Mouse (Mus musculus): ENCODE results near the gene Ccdc141. TPM values are rescaled to one million over a fixed set of nuclear protein-coding genes. Genes with fewer than 3 reads are reported as not detected.

The Ccdc141 gene
- polyA plus RNA-seq (2015; fragmentation: Nextera tagmentation; extraction: Ambion mirVana), result 139 and 153 TPM in 2 replicates

GRCm38 (mm10) chr2:77170633-77171105 lies at the start of gene Ccdc141:
Ccdc141 (minus strand) TSS chr2:77170636.
- H3K27ac ChIP-seq (ENCODE audit: low read length), result peak within 1 kb of the TSS; percentile 98
- H3K9ac ChIP-seq (ENCODE audit: low read length), result peak within 1 kb of the TSS; percentile 81
- peaks cover 47% of the 10 kb centered on the region for H3K4me1 ChIP-seq (ENCODE audit: control insufficient read depth, insufficient read depth, low read length)
- peak within 1 kb of the TSS; percentile 71 for H3K4me3 ChIP-seq (ENCODE audit: low read length)
- H3K27me3 ChIP-seq (ENCODE audit: control insufficient read depth, insufficient read depth, low read length), result no peaks in the 10 kb centered on the region
- H3K9me3 ChIP-seq (replicated peaks; ENCODE audit: control insufficient read depth, low read length), result no peaks in the 10 kb centered on the region
- H3K36me3 ChIP-seq (ENCODE audit: control insufficient read depth, insufficient read depth), result peaks cover 5% of the 10 kb centered on the region; the same call in 1 of the 2 replicates
- H3K4me2 ChIP-seq (ENCODE audit: low read depth, low read length), result peak within 1 kb of the TSS; percentile 69
- 5% methylated on average over 4 of the region's 6 CpGs for WGBS
- ATAC-seq (replicated peaks; ENCODE audit: extremely low read depth, insufficient read depth, low FRiP score), result no peak

DNA sequence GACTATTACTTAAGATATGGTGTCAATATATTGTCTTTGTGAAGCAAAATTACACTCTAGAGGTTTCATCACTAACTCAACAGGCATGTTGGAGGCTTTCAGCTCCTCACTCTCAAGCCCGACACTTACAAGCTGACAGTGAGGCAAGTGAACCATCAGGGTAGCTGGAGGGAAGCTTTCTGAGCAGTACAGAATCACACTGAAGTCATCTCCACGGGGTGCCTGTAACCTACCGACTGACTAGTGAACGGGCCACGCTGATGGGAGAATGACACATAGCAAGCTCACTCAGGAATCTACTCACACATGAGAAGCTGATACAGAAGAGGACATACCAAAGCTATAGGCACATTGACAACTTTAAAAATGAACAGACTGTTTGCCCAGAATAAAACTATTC lies 42.4 kb upstream of the Ccdc141 start:
- no peak overlapping the region for H3K9ac ChIP-seq (ENCODE audit: low read length)
- no peak for ATAC-seq (replicated peaks; ENCODE audit: extremely low read depth, insufficient read depth, low FRiP score)
- H3K4me3 ChIP-seq (ENCODE audit: low read length), result no peak overlapping the region
- 45% methylated on average over 5 of the region's 5 CpGs for WGBS
- no peaks in the 10 kb centered on the region; the same call in 1 of the 2 replicates for H3K36me3 ChIP-seq (ENCODE audit: control insufficient read depth, insufficient read depth)
- peaks cover 12% of the 10 kb centered on the region for H3K4me1 ChIP-seq (ENCODE audit: control insufficient read depth, insufficient read depth, low read length)
- H3K27ac ChIP-seq (ENCODE audit: low read length), result no peak overlapping the region
- no peak overlapping the region for H3K4me2 ChIP-seq (ENCODE audit: low read depth, low read length)
- no peaks in the 10 kb centered on the region for H3K27me3 ChIP-seq (ENCODE audit: control insufficient read depth, insufficient read depth, low read length)
- no peaks in the 10 kb centered on the region for H3K9me3 ChIP-seq (replicated peaks; ENCODE audit: control insufficient read depth, low read length)

DNA sequence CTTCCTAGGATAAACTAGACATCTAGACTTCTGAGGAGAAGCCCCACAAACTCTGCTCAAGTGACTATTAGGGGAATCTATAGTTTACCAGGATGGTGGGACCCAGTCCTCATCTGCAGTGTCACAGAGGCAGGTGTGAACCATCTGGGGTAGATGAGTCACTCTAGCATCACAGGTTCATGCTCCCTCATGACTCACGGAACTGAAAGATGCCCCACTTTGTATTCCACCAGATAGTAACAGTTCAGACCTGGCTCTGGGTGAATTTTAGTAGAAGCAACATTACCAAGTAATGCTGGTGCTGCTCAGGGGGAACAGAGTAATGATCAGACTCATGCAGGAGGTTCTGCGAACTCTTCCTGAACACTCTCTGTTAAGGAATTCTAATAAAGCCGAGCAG lies 36.5 kb upstream of the Ccdc141 start:
- Histone ChIP-seq H3K9me3 (replicated peaks; ENCODE audit: control insufficient read depth, low read length) (no peaks in the 10 kb centered on the region), H3K4me3 (ENCODE audit: low read length) (no peak overlapping the region), H3K36me3 (ENCODE audit: control insufficient read depth, insufficient read depth) (no peaks in the 10 kb centered on the region), H3K4me2 (ENCODE audit: low read depth, low read length) (no peak overlapping the region), H3K4me1 (ENCODE audit: control insufficient read depth, insufficient read depth, low read length) (peaks cover 8% of the 10 kb centered on the region), H3K9ac (ENCODE audit: low read length) (no peak overlapping the region), H3K27me3 (ENCODE audit: control insufficient read depth, insufficient read depth, low read length) (no peaks in the 10 kb centered on the region), H3K27ac (ENCODE audit: low read length) (no peak overlapping the region)
- 87% methylated on average over 3 of the region's 3 CpGs for WGBS
- ATAC-seq (replicated peaks; ENCODE audit: extremely low read depth, insufficient read depth, low FRiP score), result no peak

GRCm38 (mm10) chr2:77203916-77204315 lies 33.5 kb upstream of the Ccdc141 start:
- H3K4me2 ChIP-seq (ENCODE audit: low read depth, low read length), result no peak overlapping the region
- H3K9me3 ChIP-seq (replicated peaks; ENCODE audit: control insufficient read depth, low read length), result no peaks in the 10 kb centered on the region
- ATAC-seq (replicated peaks; ENCODE audit: extremely low read depth, insufficient read depth, low FRiP score), result no peak
- H3K27me3 ChIP-seq (ENCODE audit: control insufficient read depth, insufficient read depth, low read length), result no peaks in the 10 kb centered on the region
- no peak overlapping the region for H3K4me3 ChIP-seq (ENCODE audit: low read length)
- no peaks in the 10 kb centered on the region for H3K36me3 ChIP-seq (ENCODE audit: control insufficient read depth, insufficient read depth)
- H3K27ac ChIP-seq (ENCODE audit: low read length), result no peak overlapping the region
- WGBS, result 29% methylated on average over 2 of the region's 2 CpGs
- H3K9ac ChIP-seq (ENCODE audit: low read length), result no peak overlapping the region
- H3K4me1 ChIP-seq (ENCODE audit: control insufficient read depth, insufficient read depth, low read length), result peaks cover 12% of the 10 kb centered on the region

GRCm38 (mm10) chr2:77201900-77202299 lies 31.5 kb upstream of the Ccdc141 start:
- no peaks in the 10 kb centered on the region for H3K9me3 ChIP-seq (replicated peaks; ENCODE audit: control insufficient read depth, low read length)
- H3K27me3 ChIP-seq (ENCODE audit: control insufficient read depth, insufficient read depth, low read length), result no peaks in the 10 kb centered on the region
- H3K4me2 ChIP-seq (ENCODE audit: low read depth, low read length), result no peak overlapping the region
- no peak; the same call in 1 of the 2 replicates for ATAC-seq (replicated peaks; ENCODE audit: extremely low read depth, insufficient read depth, low FRiP score)
- H3K9ac ChIP-seq (ENCODE audit: low read length), result no peak overlapping the region
- H3K4me1 ChIP-seq (ENCODE audit: control insufficient read depth, insufficient read depth, low read length), result peaks cover 12% of the 10 kb centered on the region
- no peak overlapping the region for H3K4me3 ChIP-seq (ENCODE audit: low read length)
- no peak overlapping the region for H3K27ac ChIP-seq (ENCODE audit: low read length)
- WGBS, result 92% methylated on average over 1 of the region's 1 CpGs
- no peaks in the 10 kb centered on the region for H3K36me3 ChIP-seq (ENCODE audit: control insufficient read depth, insufficient read depth)

DNA sequence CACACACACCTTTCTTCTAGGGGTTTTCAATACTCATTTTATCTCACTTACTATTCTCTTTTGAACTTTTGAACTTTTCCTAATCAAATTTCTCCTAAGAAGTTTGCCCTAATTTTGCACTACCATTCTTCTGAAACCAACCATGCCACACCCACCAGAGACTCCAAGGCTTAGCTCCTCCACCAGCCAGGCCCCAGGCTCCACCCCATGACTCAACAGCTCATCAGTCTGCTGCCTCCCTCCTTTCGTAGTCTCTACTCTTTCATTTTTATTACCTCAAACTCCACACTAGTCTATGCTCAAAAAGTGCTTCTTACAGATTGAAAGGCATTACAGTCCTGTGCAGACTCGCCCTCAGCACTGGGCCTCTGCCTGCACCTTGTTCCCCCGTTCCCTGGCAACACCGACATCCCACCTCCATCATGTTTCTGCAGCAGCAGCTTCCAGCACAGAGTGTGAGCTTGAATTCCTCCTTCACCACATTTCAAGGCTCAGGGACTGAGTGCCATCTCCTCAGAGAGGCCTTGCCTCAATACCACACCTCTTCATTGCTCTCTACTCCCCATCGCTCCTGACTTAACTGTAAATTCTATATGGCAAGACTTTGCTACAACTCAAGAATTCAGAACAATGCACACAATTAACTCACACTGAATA lies 30.6 kb upstream of the Ccdc141 start:
- no peak overlapping the region for H3K27ac ChIP-seq (ENCODE audit: low read length)
- H3K4me3 ChIP-seq (ENCODE audit: low read length), result no peak overlapping the region
- no peaks in the 10 kb centered on the region for H3K27me3 ChIP-seq (ENCODE audit: control insufficient read depth, insufficient read depth, low read length)
- no peak for ATAC-seq (replicated peaks; ENCODE audit: extremely low read depth, insufficient read depth, low FRiP score)
- peaks cover 12% of the 10 kb centered on the region for H3K4me1 ChIP-seq (ENCODE audit: control insufficient read depth, insufficient read depth, low read length)
- no peaks in the 10 kb centered on the region for H3K9me3 ChIP-seq (replicated peaks; ENCODE audit: control insufficient read depth, low read length)
- 0 out of 2 replicates have a peak overlapping the region, but pooled peaks have one; percentile 8 for H3K4me2 ChIP-seq (ENCODE audit: low read depth, low read length)
- no peak overlapping the region for H3K9ac ChIP-seq (ENCODE audit: low read length)
- H3K36me3 ChIP-seq (ENCODE audit: control insufficient read depth, insufficient read depth), result no peaks in the 10 kb centered on the region
- WGBS, result 61% methylated on average over 5 of the region's 5 CpGs

GRCm38 (mm10) chr2:77200379-77200778 lies 29.9 kb upstream of the Ccdc141 start:
- no peak overlapping the region for H3K27ac ChIP-seq (ENCODE audit: low read length)
- peak overlapping the region; percentile 8; the same call in 1 of the 2 replicates for H3K9ac ChIP-seq (ENCODE audit: low read length)
- H3K4me1 ChIP-seq (ENCODE audit: control insufficient read depth, insufficient read depth, low read length), result peaks cover 12% of the 10 kb centered on the region
- 0 out of 2 replicates have a peak, but pooled peaks have one; percentile 18 for ATAC-seq (replicated peaks; ENCODE audit: extremely low read depth, insufficient read depth, low FRiP score)
- H3K4me2 ChIP-seq (ENCODE audit: low read depth, low read length), result no peak overlapping the region
- H3K36me3 ChIP-seq (ENCODE audit: control insufficient read depth, insufficient read depth), result no peaks in the 10 kb centered on the region
- H3K9me3 ChIP-seq (replicated peaks; ENCODE audit: control insufficient read depth, low read length), result no peaks in the 10 kb centered on the region
- WGBS, result 71% methylated on average over 4 of the region's 4 CpGs
- no peaks in the 10 kb centered on the region for H3K27me3 ChIP-seq (ENCODE audit: control insufficient read depth, insufficient read depth, low read length)
- no peak overlapping the region for H3K4me3 ChIP-seq (ENCODE audit: low read length)

- peaks cover 12% of the 10 kb centered on the region for H3K4me1 ChIP-seq (ENCODE audit: control insufficient read depth, insufficient read depth, low read length)
- H3K9ac ChIP-seq (ENCODE audit: low read length), result no peak overlapping the region
- no peak overlapping the region for H3K4me2 ChIP-seq (ENCODE audit: low read depth, low read length)
- H3K27ac ChIP-seq (ENCODE audit: low read length), result no peak overlapping the region
- no peaks in the 10 kb centered on the region for H3K9me3 ChIP-seq (replicated peaks; ENCODE audit: control insufficient read depth, low read length)
- WGBS, result 61% methylated on average over 5 of the region's 5 CpGs
- H3K36me3 ChIP-seq (ENCODE audit: control insufficient read depth, insufficient read depth), result no peaks in the 10 kb centered on the region
- no peak overlapping the region for H3K4me3 ChIP-seq (ENCODE audit: low read length)
- ATAC-seq (replicated peaks; ENCODE audit: extremely low read depth, insufficient read depth, low FRiP score), result no peak
- no peaks in the 10 kb centered on the region for H3K27me3 ChIP-seq (ENCODE audit: control insufficient read depth, insufficient read depth, low read length)
Measured at GRCm38 (mm10) chr2:77198246-77198645, 27.8 kb upstream of the Ccdc141 start.

DNA sequence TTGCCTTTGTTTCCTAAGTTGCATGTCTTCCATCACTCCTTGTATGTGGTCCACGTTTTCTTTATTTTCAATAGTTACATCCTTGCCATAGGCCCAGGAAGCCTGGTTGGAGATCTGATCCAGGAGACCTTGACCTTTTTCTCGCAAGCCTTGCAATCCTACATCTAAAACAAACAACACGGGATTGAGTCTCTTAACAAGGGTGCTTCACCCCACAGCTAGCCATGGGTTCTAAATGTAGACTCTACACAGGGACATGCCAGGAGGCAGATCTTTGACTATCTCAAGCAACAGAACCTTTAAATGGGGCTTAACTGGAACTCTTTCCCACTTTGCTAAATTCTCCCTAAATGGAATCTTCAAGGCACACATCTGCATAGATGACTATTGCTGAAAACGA lies 26.4 kb upstream of the Ccdc141 start:
- H3K9ac ChIP-seq (ENCODE audit: low read length), result no peak overlapping the region
- no peaks in the 10 kb centered on the region for H3K9me3 ChIP-seq (replicated peaks; ENCODE audit: control insufficient read depth, low read length)
- no peak overlapping the region for H3K4me2 ChIP-seq (ENCODE audit: low read depth, low read length)
- H3K27ac ChIP-seq (ENCODE audit: low read length), result no peak overlapping the region
- H3K36me3 ChIP-seq (ENCODE audit: control insufficient read depth, insufficient read depth), result no peaks in the 10 kb centered on the region
- H3K4me1 ChIP-seq (ENCODE audit: control insufficient read depth, insufficient read depth, low read length), result peaks cover 12% of the 10 kb centered on the region
- no peak for ATAC-seq (replicated peaks; ENCODE audit: extremely low read depth, insufficient read depth, low FRiP score)
- WGBS, result 83% methylated on average over 4 of the region's 4 CpGs
- no peak overlapping the region for H3K4me3 ChIP-seq (ENCODE audit: low read length)
- no peaks in the 10 kb centered on the region for H3K27me3 ChIP-seq (ENCODE audit: control insufficient read depth, insufficient read depth, low read length)

Data from heart, embryonic 16.5 days (tissue).